Mouse (Mus musculus) embryonic facial prominence, embryonic 14.5 days (tissue): ENCODE data around the gene Ppp6r2. TPM values are rescaled to one million over a fixed set of nuclear protein-coding genes. Genes with fewer than 3 reads are reported as not detected.

Source experiments
- ATAC-seq: fragments of 200-750 bp; cut with Nextera tagmentation; 2 replicates; pipeline ENCODE4 v1.8.0; 2017; ENCODE audit warnings: low read depth, moderate number of reproducible peaks, moderate TSS enrichment
- DNase-seq: peaks from one replicate; pipeline ENCODE4 v3.0.0-alpha.2; 2015; ENCODE audit warnings: low spot score
- H3K27ac ChIP-seq: fragments of 300-500 bp; sonication (generic); replicated peaks from 2 replicates; pipeline ENCODE4 v1.5.1; 2014; ENCODE audit warnings: low read depth, mild to moderate bottlenecking, low read length, moderate library complexity
- H3K27me3 ChIP-seq: fragments of 300-500 bp; sonication (generic); replicated peaks from 2 replicates; pipeline ENCODE4 v1.6.1; 2014; ENCODE audit warnings: low read length; ENCODE audit not compliant: control insufficient read depth, insufficient read depth
- H3K36me3 ChIP-seq: fragments of 300-500 bp; sonication (generic); 2 replicates; pipeline ENCODE4 v1.6.1; 2014; ENCODE audit warnings: low read length, mixed read lengths; ENCODE audit not compliant: control insufficient read depth, insufficient read depth
- H3K4me1 ChIP-seq: fragments of 300-500 bp; sonication (generic); 2 replicates; pipeline ENCODE4 v1.6.1; 2014; ENCODE audit warnings: antibody characterized with exemption, low read length; ENCODE audit not compliant: control insufficient read depth, insufficient read depth
- H3K4me2 ChIP-seq: fragments of 300-500 bp; sonication (generic); 2 replicates; pipeline ENCODE4 v1.6.1; 2014; ENCODE audit warnings: low read depth, mild to moderate bottlenecking, low read length, moderate library complexity, mixed read lengths
- H3K4me3 ChIP-seq: fragments of 300-500 bp; sonication (generic); 2 replicates; pipeline ENCODE4 v1.5.1; 2014; ENCODE audit warnings: low read depth, mild to moderate bottlenecking, low read length
- H3K9ac ChIP-seq: fragments of 300-500 bp; sonication (generic); 2 replicates; pipeline ENCODE4 v1.6.1; 2014; ENCODE audit warnings: low read depth, mild to moderate bottlenecking, low read length, moderate library complexity, mixed read lengths
- H3K9me3 ChIP-seq: fragments of 300-500 bp; sonication (generic); 2 replicates; pipeline ENCODE4 v1.6.1; 2016; ENCODE audit warnings: low read length; ENCODE audit not compliant: control insufficient read depth
- WGBS: fragments of 180-500 bp; shearing (Covaris S2); extraction: QIAGEN DNeasy Blood & Tissue Kit; methylation state at CpG from one replicate; pipeline ENCODE4 v1.1.7; 2014; 5-methylcytosine and 5-hydroxymethylcytosine counted together
- polyA plus RNA-seq: library from polyadenylated mRNA; unstranded; fragments of >200 nt; fragmentation: Nextera tagmentation; extraction: Ambion mirVana; gene quantifications from 2 replicates; pipeline ENCODE4 v1.2.1, GENCODE M21; 2014

Ppp6r2 gene
- polyA plus RNA-seq = 27.3 and 32.2 TPM in 2 replicates

DNA sequence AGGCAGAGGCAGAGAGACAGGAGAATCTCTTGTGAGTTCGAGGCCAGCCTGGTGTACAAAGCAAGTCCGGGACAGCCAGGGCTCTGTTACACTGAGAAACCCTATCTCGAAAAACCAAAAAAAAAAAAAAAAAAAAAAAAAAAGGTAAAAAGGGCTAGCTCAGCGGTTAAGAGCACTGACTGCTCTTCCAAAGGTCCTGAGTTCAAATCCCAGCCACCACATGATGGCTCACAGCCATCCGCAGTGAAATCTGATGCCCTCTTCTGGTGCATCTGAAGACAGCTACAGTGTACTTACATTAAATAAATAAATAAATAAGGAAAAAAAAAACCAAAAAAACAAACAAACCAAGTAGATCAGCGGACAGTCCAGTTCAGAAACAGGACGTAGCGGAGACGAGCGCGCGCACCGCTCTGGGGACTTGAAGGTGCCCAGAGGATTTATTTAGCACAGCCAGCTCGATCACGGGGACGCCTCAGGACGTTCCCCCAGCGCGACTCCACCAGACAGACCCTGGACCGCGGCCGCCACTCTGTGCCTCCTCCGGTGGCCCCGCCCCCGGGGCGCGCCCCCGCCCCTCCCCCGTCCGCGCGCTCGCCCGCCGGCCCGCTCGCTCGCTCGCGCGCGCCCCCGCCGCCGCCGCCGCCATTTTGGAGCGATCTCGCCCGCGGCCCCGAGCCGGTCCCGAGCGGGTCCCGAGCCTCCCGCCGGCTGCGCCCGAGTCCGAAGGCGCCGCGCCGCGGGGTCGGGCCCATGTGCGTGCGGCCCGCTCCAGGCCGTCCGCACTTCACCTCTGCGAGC is at the start of gene Ppp6r2:
Gene Ppp6r2 (plus strand): TSS at position 639 of the 801 bp plus-strand sequence.
- H3K27ac ChIP-seq = peak within 1 kb of the TSS; percentile 79
- no peaks in the 10 kb centered on the region for H3K9me3 ChIP-seq
- no peaks in the 10 kb centered on the region for H3K27me3 ChIP-seq
- ATAC-seq (peak; percentile 85), DNase-seq (peak; percentile 90)
- peaks cover 8% of the 10 kb centered on the region; the same call in 1 of the 2 replicates for H3K4me1 ChIP-seq
- peak within 1 kb of the TSS; percentile 97 for H3K4me3 ChIP-seq
- H3K4me2 ChIP-seq = peak within 1 kb of the TSS; percentile 66
- WGBS = 6% methylated on average over 24 of the region's 73 CpGs
- H3K36me3 ChIP-seq = peaks cover 6% of the 10 kb centered on the region
- peak within 1 kb of the TSS; percentile 96 for H3K9ac ChIP-seq

DNA sequence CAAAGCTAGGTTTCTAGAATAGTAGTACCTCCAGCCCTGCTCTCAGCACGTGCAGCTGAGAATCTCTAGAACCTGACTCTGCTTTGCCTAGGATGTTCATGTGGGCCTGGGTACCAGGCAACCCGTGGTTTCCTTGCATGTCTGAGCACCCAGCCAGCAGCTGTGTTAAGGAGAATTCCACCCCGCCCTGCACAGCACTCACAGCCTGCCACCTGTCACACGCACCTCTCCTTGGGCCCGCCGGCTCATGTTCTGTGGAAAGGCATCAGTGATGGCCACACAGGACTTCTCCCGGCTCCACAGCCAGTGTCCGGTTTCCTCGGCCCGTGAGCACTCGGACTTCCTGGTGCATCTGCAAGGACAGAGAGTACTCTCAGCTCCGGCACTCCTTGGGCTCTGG is 45.9 kb upstream of the Ppp6r2 start:
- Histone ChIP-seq H3K9me3 (no peaks in the 10 kb centered on the region), H3K27me3 (no peaks in the 10 kb centered on the region), H3K4me3 (no peak overlapping the region), H3K4me2 (no peak overlapping the region), H3K9ac (no peak overlapping the region), H3K27ac (no peak overlapping the region), H3K4me1 (peaks cover 16% of the 10 kb centered on the region), H3K36me3 (peaks cover 86% of the 10 kb centered on the region)
- ATAC-seq (no peak), DNase-seq (no peak)
- WGBS = 88% methylated on average over 12 of the region's 12 CpGs

DNA sequence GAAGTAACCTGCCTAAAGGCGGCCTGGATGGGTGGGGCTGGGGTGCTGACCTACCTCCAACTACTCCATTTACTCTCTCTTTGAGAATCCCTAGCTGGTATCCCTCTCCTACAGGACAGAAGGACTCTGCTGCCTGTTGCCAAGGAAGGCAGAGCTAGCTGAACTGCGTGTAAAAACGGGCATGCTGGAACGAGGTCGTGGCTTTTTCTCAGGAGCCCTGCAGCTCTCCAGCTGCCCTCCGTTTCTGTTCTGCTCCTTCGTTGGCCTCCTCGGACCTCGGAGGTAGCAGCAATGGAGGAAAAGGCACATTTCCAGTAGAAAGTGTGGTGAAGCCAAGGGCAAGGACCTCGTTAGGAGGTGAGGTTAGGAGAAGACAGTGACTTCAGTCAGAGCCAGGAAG is 42.4 kb upstream of the Ppp6r2 start:
- 49% methylated on average over 10 of the region's 10 CpGs for WGBS
- no peak for DNase-seq
- peaks cover 44% of the 10 kb centered on the region for H3K4me1 ChIP-seq
- H3K27me3 ChIP-seq = no peaks in the 10 kb centered on the region
- H3K9ac ChIP-seq = peak overlapping the region; percentile 38
- H3K36me3 ChIP-seq = peaks cover 52% of the 10 kb centered on the region
- H3K4me3 ChIP-seq = peak overlapping the region; percentile 1
- no peaks in the 10 kb centered on the region for H3K9me3 ChIP-seq
- ATAC-seq = no peak
- peak overlapping the region; percentile 59 for H3K27ac ChIP-seq
- H3K4me2 ChIP-seq = peak overlapping the region; percentile 37

DNA sequence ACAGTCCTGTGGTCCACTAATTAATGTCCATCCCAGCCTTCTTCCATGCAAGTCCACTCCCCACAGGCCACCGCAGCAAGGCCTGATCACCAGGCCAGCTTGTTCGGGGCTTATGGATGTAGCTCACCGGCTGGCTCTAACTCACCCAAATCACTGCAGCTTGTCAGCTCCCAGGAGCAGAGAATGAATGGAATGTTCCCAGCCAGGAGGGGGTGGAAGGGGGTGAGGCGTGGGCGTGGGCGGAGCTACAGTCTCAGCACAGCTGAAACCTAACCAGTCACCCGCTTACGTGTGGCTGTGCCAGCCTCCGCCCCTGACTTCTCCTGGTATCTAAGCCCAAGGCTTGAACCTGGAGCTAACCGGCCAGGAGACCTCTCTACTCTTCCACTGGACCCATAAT is 41.9 kb upstream of the Ppp6r2 start:
- peak overlapping the region; percentile 37 for H3K4me2 ChIP-seq
- H3K9me3 ChIP-seq = no peaks in the 10 kb centered on the region
- H3K4me1 ChIP-seq = peaks cover 50% of the 10 kb centered on the region
- H3K9ac ChIP-seq = peak overlapping the region; percentile 38; the same call in 1 of the 2 replicates
- peaks cover 47% of the 10 kb centered on the region for H3K36me3 ChIP-seq
- DNase-seq (peak; percentile 95), ATAC-seq (peak; percentile 84)
- peak overlapping the region; percentile 59 for H3K27ac ChIP-seq
- peak overlapping the region; percentile 1 for H3K4me3 ChIP-seq
- 3% methylated on average over 8 of the region's 10 CpGs for WGBS
- no peaks in the 10 kb centered on the region for H3K27me3 ChIP-seq

DNA sequence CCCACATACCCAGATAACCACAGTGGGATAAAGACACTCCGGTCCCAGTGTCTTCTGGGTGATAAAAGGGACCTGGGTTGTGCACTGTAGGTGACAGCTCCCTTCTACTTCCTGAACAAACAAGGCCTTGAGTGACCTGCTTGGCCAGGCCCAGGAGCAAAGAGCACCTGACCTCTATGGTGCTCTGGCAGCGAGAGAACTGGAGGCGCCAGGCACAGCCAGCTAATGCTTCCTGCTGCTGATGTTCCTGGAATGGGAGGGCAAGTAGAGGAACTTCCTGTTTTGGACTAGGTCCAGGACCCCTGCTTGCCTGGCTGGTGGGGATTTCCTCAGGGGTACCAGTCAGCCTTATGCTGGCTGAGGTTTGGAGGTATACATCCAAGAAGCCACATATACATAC is 41.3 kb upstream of the Ppp6r2 start:
- no peak for ATAC-seq
- Histone ChIP-seq H3K4me1 (peaks cover 53% of the 10 kb centered on the region), H3K4me2 (peak overlapping the region; percentile 37; the same call in 1 of the 2 replicates), H3K4me3 (no peak overlapping the region), H3K36me3 (peaks cover 40% of the 10 kb centered on the region), H3K27me3 (no peaks in the 10 kb centered on the region), H3K27ac (peak overlapping the region; percentile 59), H3K9me3 (no peaks in the 10 kb centered on the region), H3K9ac (no peak overlapping the region)
- no peak for DNase-seq
- WGBS = 42% methylated on average over 3 of the region's 3 CpGs

DNA sequence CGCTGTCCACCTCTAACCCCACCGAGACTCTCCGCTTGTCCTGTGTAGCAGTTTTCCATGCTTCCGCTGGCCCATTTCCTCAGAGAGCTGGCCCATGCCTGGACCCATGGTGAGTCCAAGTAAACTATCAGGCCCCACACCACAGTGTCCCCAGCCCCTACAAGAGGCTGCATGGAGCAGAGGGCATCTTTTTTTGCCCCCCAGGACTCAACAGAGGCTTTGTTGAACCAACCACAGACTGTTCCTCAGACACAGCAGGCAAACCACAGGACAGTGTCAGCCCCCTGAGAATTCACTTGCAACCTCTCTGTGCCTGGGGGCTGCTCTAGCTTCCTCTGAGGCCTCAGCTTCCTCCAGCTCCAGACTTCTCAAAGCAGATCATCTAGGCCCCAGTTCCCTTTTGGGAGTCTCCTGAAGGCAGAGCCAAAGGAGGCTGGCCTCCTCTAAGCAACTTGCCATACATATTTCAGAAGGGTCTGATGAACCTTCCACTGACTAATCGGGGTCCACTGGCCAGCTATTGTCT is 39.8 kb upstream of the Ppp6r2 start:
- H3K4me3 ChIP-seq = no peak overlapping the region
- H3K9ac ChIP-seq = no peak overlapping the region
- H3K36me3 ChIP-seq = peaks cover 25% of the 10 kb centered on the region
- DNase-seq (no peak), ATAC-seq (no peak)
- H3K27me3 ChIP-seq = no peaks in the 10 kb centered on the region
- no peak overlapping the region for H3K27ac ChIP-seq
- peaks cover 62% of the 10 kb centered on the region for H3K4me1 ChIP-seq
- no peaks in the 10 kb centered on the region for H3K9me3 ChIP-seq
- H3K4me2 ChIP-seq = no peak overlapping the region; the same call in 1 of the 2 replicates
- WGBS = 87% methylated on average over 5 of the region's 5 CpGs

DNA sequence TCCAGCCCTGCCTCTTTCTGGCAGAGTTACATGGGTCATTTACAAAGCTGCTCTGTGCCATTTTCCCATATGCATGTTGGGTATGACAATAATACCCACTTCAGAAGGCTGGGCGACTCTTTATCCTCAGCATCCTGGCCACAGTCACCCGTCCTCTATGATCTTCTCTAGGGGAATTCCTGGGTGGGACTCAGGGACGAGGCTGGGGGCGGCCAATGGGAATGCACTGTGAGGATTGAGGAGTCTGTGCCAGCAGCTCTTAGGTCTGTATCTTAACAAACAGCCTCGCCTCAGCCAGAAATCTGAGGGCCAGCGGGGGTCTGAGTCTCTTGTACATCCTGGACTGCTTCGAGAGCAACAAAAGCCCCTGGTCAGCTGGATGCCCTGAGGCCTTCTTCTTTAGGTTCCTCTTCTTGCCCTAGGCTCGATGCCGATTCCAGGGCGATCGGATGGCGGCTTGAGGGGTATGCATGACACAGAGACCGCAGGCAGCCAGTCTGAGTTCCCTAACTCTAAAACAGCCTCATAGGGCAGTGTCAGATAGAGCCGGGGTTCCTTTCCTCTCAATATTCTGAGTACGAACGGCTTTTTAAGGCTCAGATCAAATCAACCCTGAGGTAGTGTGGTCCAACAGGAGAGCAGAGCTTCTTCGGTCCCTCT is 38.9 kb upstream of the Ppp6r2 start:
- H3K9me3 ChIP-seq = no peaks in the 10 kb centered on the region
- ATAC-seq (no peak), DNase-seq (no peak)
- WGBS = 29% methylated on average over 17 of the region's 17 CpGs
- peaks cover 17% of the 10 kb centered on the region for H3K36me3 ChIP-seq
- peak overlapping the region; percentile 58 for H3K4me3 ChIP-seq
- H3K4me2 ChIP-seq = peak overlapping the region; percentile 100
- no peaks in the 10 kb centered on the region for H3K27me3 ChIP-seq
- peak overlapping the region; percentile 76 for H3K9ac ChIP-seq
- H3K27ac ChIP-seq = peak overlapping the region; percentile 73
- H3K4me1 ChIP-seq = peaks cover 70% of the 10 kb centered on the region

DNA sequence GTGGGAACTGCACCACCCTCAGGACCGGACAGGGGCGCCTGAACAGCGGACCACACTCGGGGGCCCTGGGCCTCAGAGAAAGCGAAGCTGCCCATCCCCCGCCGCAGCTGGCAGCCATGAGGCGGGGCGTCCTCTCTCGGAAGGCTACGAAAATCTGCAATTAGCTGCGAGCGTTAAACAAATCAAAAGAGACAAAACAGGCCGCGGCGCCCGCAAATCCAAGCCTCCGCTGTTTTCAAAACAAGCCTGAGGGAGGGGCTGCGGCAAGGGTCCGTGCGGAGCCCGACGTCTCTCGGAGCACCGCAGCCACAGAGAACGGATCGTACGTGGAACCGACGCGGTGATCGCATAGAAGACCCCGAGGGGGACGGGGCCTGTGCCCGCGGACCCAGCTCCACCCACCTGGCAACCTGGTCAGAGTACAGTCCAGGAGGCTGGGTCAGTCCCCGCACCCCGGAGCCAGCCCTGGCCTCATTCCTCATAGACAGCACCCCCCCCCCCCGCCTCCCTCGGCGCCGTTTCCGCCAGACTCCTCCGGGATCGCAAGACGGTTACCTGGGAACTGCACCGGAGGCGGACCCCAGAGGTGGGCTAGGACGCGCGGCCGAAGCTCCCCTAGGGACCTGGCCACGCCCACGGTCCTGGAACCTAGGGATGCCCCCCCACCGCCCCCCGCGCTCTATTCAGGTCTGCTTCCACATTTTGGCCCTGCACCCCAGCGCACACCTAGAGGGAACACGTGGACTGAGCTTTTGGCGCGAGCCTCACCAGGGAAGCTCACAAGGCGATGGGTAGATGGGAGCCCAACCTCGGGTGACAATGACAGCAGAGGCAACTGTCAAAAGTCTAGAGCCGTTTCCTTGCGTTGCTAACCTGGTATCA is 38.1 kb upstream of the Ppp6r2 start:
- Histone ChIP-seq H3K9ac (peak overlapping the region; percentile 76), H3K4me3 (peak overlapping the region; percentile 58), H3K4me1 (peaks cover 79% of the 10 kb centered on the region), H3K4me2 (peak overlapping the region; percentile 100), H3K27ac (peak overlapping the region; percentile 73), H3K36me3 (peaks cover 8% of the 10 kb centered on the region), H3K27me3 (no peaks in the 10 kb centered on the region), H3K9me3 (no peaks in the 10 kb centered on the region)
- DNase-seq (peak; percentile 78), ATAC-seq (peak; percentile 7)
- WGBS = under 1% methylated on average over 40 of the region's 65 CpGs
